Mouse (Mus musculus) adrenal gland, adult 18-20 months (tissue): Measurements from ENCODE around the gene Fut2. TPM values are rescaled to one million over a fixed set of nuclear protein-coding genes. Genes with fewer than 3 reads are reported as not detected.

Experiments
- DNase-seq, 2 experiments: peaks; one replicate each; pipeline ENCODE4 v3.0.0; 2021 to 2022; ENCODE audit warnings: low spot score in 2 of 2
- total RNA-seq, 2 experiments: library from RNA; stranded (reverse); gene quantifications; 1 replicate in 1 of 2; 2 replicates in 1 of 2; pipeline ENCODE4 v1.2.3; 2021

The Fut2 gene
- total RNA-seq, 2 experiments from 2014 or later: 0.13 TPM; not detected in 1

- DNase-seq: no peak
Observed at GRCm38 (mm10) chr7:45702809-45703520, 36.8 kb upstream of the Fut2 start.

DNA sequence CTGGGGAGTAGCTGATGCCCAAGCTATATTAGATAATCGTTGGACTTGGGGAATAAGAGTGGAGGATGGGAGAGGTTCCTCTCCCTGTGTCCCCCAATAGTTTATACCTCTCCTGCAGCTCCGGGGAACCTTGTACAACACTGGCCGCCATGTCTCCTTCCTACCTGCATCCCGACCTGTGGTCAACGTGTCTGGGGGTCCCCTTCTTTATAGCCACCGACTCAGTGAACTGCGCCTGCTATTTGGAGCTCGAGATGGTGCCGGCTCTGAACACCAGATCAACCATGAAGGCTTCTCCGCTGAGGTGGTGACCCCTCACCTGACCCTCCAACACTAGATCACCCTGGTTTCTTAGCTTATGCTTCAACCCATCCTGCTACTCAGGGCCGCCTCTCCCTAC, 36.1 kb upstream of the Fut2 start:
- DNase-seq: no peak

DNA sequence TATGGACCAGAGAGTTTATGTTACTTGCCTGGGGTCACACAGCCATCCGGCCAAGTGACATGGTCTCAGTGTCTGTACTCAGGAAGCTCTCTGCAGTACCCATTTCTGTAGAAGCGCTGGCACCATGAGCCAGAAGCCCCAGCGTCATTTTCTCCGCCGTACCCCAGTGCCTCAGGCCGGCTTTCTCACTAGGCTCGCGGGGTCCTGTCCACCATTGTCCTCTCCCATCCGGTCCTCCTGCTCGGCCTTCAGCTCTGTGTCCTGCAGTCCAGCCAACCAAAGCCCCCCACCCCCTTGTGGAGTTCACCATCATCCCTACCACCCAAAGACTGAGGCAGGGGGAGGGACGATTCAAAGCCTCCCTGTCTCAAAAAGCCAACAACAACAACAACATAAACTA, 35.4 kb upstream of the Fut2 start:
- DNase-seq: no peak

DNA sequence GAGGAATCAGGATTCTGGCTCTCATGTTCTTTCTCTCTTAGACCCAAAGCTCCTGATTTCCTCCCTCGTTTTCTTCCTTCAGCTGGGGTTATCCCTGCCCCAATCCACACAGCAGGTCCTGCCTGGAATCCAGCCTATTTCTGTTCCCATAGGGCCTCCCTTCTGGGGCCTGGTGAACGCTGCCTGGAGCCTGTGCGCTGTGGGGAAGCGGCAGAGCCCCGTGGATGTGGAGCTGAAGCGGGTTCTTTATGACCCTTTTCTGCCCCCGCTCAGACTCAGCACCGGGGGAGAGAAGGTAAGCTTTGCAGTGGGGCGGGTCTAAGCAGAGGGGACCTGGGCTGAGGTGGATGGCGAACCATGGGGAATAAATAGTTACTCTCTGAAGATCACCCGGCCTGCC, 34.9 kb upstream of the Fut2 start:
- DNase-seq: no peak

DNA sequence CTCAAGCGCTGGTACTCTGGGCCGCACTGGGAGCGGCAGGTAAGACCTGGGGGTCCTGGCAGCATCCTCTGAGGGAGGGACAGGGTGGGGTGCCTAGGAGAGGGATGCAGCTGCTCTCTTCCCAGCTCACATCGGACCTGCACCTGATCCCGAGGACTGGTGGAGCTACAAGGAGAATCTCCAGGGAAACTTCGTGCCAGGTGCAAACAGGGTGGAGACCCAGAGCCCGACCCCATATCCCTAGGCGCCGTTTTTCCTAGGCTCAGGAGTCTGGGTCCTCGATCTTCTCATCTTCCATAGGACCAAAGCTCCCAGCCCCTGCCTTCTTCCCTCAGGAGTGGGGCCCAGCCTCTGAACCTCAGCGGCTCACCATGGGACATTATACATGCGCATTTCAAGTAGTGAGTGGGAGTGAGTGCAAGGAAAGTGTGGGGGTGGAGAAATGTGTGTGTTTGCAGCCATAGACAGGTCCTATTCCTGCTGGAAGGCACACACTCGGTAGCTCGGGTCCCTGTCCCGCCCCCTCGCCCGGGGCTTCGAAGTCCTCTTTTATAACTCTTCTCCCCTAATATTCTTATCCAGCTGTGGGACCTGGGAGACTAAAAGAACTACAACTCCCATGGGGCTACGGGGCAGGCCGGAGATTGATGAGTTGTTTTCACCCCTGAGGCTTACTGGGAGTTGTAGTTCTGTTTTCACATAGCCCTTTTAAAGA, 34.3 kb upstream of the Fut2 start:
- no peak for DNase-seq

- DNase-seq: no peak
Observed at GRCm38 (mm10) chr7:45699523-45700141, 33.4 kb upstream of the Fut2 start, which contains the start of gene Car11. Gene Car11 (plus strand): TSS chr7:45699843.

DNA sequence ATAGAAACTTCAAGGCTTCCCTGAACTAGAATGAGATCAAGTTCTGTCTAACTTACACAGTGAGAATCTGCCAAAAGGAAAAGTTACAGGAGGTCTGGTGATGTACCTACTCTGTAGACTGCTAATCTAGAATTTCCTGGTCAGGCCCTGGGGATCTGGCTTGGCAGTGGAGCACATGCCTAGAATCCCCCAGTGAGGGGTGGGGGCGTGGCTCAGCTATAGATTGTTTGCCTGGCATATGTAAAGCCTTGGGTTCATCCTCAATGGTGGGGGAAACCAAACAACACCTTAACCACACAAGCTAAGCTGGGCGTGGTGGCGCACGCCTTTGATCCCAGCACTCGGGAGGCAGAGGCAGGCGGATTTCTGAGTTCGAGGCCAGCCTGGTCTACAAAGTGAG, 31.7 kb upstream of the Fut2 start:
- DNase-seq: no peak

DNA sequence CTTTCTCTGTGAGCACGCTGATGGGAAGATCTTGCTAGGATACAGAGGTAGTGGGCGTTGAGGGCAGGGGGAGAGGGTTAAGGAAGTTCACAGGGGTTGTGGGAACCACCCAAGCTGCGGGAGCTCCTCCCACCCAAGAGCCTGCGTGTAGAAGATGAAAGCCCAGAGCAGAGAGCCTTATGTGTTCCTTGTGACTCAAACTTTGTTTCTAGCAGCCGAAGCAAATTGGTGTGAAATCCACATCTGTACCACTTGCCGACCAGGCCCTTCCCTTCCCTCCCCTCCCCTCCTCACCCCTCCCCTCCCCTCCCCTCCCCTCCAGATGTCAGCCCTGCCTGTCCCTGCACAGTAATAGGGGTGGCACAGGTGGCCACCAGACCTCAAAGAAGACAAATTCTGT, 28.9 kb upstream of the Fut2 start:
- no peak for DNase-seq

DNA sequence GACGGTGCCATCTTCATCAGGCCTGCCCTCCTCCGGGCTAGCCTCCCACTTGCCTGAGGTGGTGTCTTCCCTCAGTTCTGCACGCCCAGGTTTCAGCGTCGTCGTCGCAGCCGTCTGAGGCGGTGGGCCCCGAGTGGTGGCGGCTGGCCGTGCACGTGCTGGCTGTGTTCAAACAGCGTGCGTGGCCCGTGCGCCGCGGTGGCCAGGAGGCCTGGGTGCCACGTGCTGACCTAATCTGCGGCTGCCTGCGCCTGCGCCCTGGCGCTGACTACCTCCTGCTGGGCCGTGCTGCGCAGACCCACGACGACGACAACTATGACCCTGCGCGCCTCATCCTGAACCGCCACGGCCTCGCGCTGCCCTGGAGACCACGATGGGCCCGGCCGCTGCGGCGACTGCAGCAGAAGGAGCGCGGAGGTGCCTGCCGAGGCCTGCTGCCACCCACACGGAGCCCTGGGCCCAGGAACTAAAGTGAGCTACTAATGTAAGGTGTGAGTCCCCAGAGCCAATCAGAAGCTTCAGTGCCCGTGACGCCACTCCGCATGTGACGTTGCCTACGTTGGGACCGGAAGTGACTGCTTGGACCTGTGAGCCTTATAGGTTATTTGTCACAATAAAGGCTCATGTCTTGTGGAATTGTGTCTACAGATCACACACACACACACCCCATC, 27.9 kb upstream of the Fut2 start, which contains the start of gene Sec1:
Sec1 (minus strand) TSS at position 482 of the 671 bp plus-strand sequence.
- no peak for DNase-seq

DNA sequence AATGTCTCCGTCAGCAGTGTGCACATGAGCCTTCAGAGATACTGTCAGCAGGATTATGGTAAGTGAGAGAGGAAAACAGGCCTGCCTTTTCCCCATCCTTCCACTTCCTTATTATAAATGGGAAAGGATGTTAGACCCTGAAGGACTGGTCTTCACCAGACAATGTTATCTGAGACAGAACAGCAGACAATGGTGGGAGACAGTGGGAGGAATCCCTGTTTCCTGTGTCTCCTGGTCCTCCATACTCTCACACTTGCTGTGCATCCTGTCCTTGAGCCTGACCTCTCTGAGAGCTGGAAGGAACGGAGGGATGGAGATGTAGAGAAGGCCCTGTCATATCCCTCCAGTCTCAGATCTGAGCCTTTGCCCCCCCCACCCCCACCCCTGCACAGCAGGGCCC, 26.2 kb upstream of the Fut2 start:
- DNase-seq: no peak

DNA sequence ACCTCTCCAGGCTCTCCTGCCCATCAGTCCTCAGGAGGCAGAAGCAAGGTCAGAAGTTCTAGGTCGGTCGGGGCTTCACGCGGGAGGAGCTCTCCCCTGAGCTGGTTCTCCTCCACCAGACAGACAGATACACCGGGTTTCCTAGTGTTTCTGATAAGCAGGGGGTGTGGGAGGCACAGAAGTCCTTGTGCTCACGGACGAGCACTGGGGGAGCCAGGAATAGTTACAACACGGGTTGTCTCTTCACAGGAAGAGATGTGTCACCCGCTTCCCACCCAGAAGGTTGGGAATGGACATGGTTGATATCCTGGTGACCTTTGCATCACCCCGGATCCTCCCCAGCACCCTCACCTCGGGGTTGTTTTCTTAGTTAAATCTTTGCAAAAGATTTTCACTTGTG, 23.6 kb upstream of the Fut2 start:
- no peak for DNase-seq

GRCm38 (mm10) chr7:45689099-45689498, 22.9 kb upstream of the Fut2 start:
- DNase-seq: no peak

GRCm38 (mm10) chr7:45686841-45687240, 20.6 kb upstream of the Fut2 start:
- DNase-seq: no peak

DNA sequence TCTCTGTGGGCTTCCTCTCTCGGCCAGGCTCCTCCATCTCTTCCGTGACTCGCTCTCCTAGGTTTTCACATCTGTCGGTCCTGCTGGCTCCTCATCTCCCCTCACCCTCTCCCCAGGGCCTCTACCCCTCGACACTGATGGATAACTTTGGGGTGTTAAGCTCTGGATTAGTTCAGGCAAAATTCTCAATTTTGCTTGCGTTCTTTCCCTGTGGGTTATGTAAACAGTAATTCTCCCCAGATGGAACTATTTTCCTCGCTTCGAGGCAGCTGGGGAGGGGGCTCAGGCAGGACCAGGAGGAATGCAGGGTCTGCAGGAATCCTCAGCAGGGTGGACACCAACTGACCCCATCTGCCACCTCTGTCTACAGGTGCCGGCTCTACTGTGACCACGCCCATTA, 19.6 kb upstream of the Fut2 start:
- DNase-seq: no peak

DNA sequence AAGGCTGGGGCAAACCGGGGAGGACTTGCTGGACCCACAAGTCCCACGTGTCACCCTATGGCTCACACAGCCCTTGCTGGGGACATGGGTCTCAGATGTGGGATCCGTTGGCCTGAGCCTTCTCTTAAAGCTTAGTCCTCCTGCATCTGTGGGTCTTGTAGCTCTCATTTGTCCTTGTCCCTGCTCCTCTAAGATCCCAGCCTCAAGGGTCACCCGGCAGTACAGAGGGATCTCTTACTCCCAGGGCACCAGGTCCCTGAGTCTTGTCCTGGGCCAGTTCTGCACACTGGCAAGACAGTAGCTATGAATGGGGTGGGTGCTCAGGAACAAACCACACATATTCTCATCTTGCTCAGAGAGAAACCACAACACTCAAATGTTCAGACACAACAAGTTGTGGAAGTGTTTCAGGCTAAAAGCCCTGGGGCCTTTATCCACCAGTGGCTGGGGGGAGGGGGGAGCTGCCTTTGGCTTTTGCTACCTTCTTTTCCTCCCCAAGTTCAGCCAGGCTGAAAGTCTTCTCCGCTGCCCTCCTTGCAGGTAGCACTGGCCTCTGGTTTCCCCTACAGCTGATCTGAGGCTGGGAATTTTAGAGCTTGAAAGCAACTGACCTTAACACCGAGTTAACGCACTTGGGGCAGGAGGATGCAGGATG, 17.3 kb upstream of the Fut2 start, which contains the start of gene Ntn5:
Ntn5 (plus strand) TSS at position 627 of the 655 bp plus-strand sequence.
- no peak for DNase-seq

GRCm38 (mm10) chr7:45682144-45683126, 16.2 kb upstream of the Fut2 start:
- peak; percentile 85 to 90 for DNase-seq

GRCm38 (mm10) chr7:45681046-45681736, 15.0 kb upstream of the Fut2 start:
- DNase-seq: no peak

- no peak for DNase-seq
Observed at GRCm38 (mm10) chr7:45679966-45680621, 13.9 kb upstream of the Fut2 start.

- no peak for DNase-seq
Observed at GRCm38 (mm10) chr7:45678513-45678912, 12.3 kb upstream of the Fut2 start.
